Mouse (Mus musculus) kidney, postnatal 14 days (tissue): ENCODE results near the gene Zfhx3.

ENCODE experiments used
- DNase-seq: peaks from one replicate; pipeline ENCODE4 v3.0.0; 2022; ENCODE audit warnings: mixed read lengths

Gene Zfhx3

GRCm38 (mm10) chr8:108101131-108101530 is 158.7 kb downstream of the Zfhx3 start:
- DNase-seq = no peak

- no peak for DNase-seq
These were observed 159.8 kb downstream of the Zfhx3 start for GRCm38 (mm10) chr8:108101978-108102865.

GRCm38 (mm10) chr8:108104471-108105098 is 162.1 kb downstream of the Zfhx3 start:
- DNase-seq = no peak

- DNase-seq = no peak
These were observed 182.6 kb downstream of the Zfhx3 start for GRCm38 (mm10) chr8:108125053-108125452.

GRCm38 (mm10) chr8:108125491-108125890 is 183.0 kb downstream of the Zfhx3 start:
- DNase-seq = no peak

- no peak for DNase-seq
These were observed 204.1 kb downstream of the Zfhx3 start for GRCm38 (mm10) chr8:108146536-108146935.

GRCm38 (mm10) chr8:108148599-108149249 is 206.3 kb downstream of the Zfhx3 start:
- DNase-seq = no peak

- no peak for DNase-seq
These were observed 228.4 kb downstream of the Zfhx3 start for GRCm38 (mm10) chr8:108170804-108171203.

GRCm38 (mm10) chr8:108183296-108183695 is 240.9 kb downstream of the Zfhx3 start:
- no peak for DNase-seq

GRCm38 (mm10) chr8:108183948-108184347 is 241.5 kb downstream of the Zfhx3 start:
- DNase-seq = no peak

GRCm38 (mm10) chr8:108186289-108186688 is 243.8 kb downstream of the Zfhx3 start:
- DNase-seq = no peak

- no peak for DNase-seq
These were observed 245.6 kb downstream of the Zfhx3 start for GRCm38 (mm10) chr8:108188044-108188443.

- no peak for DNase-seq
These were observed 252.1 kb downstream of the Zfhx3 start for GRCm38 (mm10) chr8:108194571-108194970.

- DNase-seq = no peak
These were observed 272.6 kb downstream of the Zfhx3 start for GRCm38 (mm10) chr8:108215026-108215425.

GRCm38 (mm10) chr8:108218171-108218840 is 275.9 kb downstream of the Zfhx3 start:
- DNase-seq = no peak

- DNase-seq = no peak
These were observed 278.1 kb downstream of the Zfhx3 start for GRCm38 (mm10) chr8:108220511-108220910.

- no peak for DNase-seq
These were observed 279.6 kb downstream of the Zfhx3 start for GRCm38 (mm10) chr8:108222091-108222490.

- DNase-seq = no peak
These were observed 289.9 kb downstream of the Zfhx3 start for GRCm38 (mm10) chr8:108232326-108232725.

- no peak for DNase-seq
These were observed 292.0 kb downstream of the Zfhx3 start for GRCm38 (mm10) chr8:108234481-108234880.

- DNase-seq = no peak
These were observed 294.3 kb downstream of the Zfhx3 start for GRCm38 (mm10) chr8:108236715-108237114.

GRCm38 (mm10) chr8:108239531-108239930 is 297.1 kb downstream of the Zfhx3 start:
- DNase-seq = no peak

- no peak for DNase-seq
These were observed 298.7 kb downstream of the Zfhx3 start for GRCm38 (mm10) chr8:108241041-108241690.

GRCm38 (mm10) chr8:108243270-108243669 is 300.8 kb downstream of the Zfhx3 start:
- no peak for DNase-seq
